7 mouse cellular contexts compared by ENCODE assay signal in genomic region chrX:103185781-103186430, GRCm38 (mm10). TPM values are rescaled to one million over a fixed set of nuclear protein-coding genes. Genes with fewer than 3 reads are reported as not detected.
DNase-seq lines count a peak whose midpoint lies in the region; ATAC-seq and TF ChIP-seq lines count a peak whose summit lies in the region.

No protein-coding gene starts in this region.

- H3K4me3 ChIP-seq in left cerebral cortex, adult 2 months: peak overlapping the region; percentile 55
- peak overlapping the region; percentile 41 for H3K4me3 ChIP-seq in embryonic facial prominence, embryonic 14.5 days (ENCODE audit: low read depth, low read length)
- peak overlapping the region; percentile 32 for H3K4me3 ChIP-seq in intestine, embryonic 15.5 days (replicated peaks)
- H3K4me3 ChIP-seq in neural tube, embryonic 13.5 days: peak overlapping the region; percentile 52

- peak in 1 of 2 experiments; percentile 9 for DNase-seq in left cerebral cortex, adult 2 months (ENCODE audit: extremely low spot score in 1 of 2, low spot score in 2 of 2)
- DNase-seq in left cerebral cortex, postnatal 10 days (ENCODE audit: extremely low spot score in 1 of 2, low spot score in 2 of 2): no peak
- DNase-seq in embryonic facial prominence, embryonic 14.5 days (ENCODE audit: low spot score): peak; percentile 0
- DNase-seq in gastrocnemius, adult 18-20 months (ENCODE audit: low spot score): no peak

- intact Hi-C loops in left cerebral cortex, adult 2 months (cut with DNase I): no loop called here
- intact Hi-C loops in left cerebral cortex, postnatal 10 days (cut with DNase I): loop anchor here (10.0 kb wide), 1 partner anchor 231 kb away; no protein-coding TSS in a partner anchor

- ATAC-seq in embryonic facial prominence, embryonic 14.5 days (ENCODE audit: low read depth): no peak; the same call in 1 of the 2 replicates
- ATAC-seq in intestine, embryonic 15.5 days: no peak
- peak; percentile 57 for ATAC-seq in neural tube, embryonic 13.5 days (ENCODE audit: low read depth)
- ATAC-seq in CD4-positive, CD25-positive, alpha-beta regulatory T cell, adult 4 months: no peak

- H3K27ac ChIP-seq in left cerebral cortex, adult 2 months: peak overlapping the region; percentile 91
- no peak overlapping the region for H3K27ac ChIP-seq in embryonic facial prominence, embryonic 14.5 days (replicated peaks; ENCODE audit: low read depth, low read length)
- H3K27ac ChIP-seq in intestine, embryonic 15.5 days: no peak overlapping the region
- peak overlapping the region; percentile 94 for H3K27ac ChIP-seq in neural tube, embryonic 13.5 days (replicated peaks)

- no peaks in the 10 kb centered on the region for H3K36me3 ChIP-seq in embryonic facial prominence, embryonic 14.5 days (ENCODE audit: control insufficient read depth, insufficient read depth, low read length)
- no peaks in the 10 kb centered on the region for H3K36me3 ChIP-seq in intestine, embryonic 15.5 days
- no peaks in the 10 kb centered on the region for H3K36me3 ChIP-seq in neural tube, embryonic 13.5 days

- TF ChIP-seq CTCF in left cerebral cortex, adult 2 months (IDR thresholded peaks at IDR 0.05): no peak

- H3K4me1 ChIP-seq in embryonic facial prominence, embryonic 14.5 days (ENCODE audit: control insufficient read depth, insufficient read depth, low read length): no peaks in the 10 kb centered on the region
- no peaks in the 10 kb centered on the region for H3K4me1 ChIP-seq in intestine, embryonic 15.5 days (replicated peaks)
- H3K4me1 ChIP-seq in neural tube, embryonic 13.5 days (replicated peaks): no peaks in the 10 kb centered on the region

- WGBS in embryonic facial prominence, embryonic 14.5 days: 24% methylated on average over 20 of the region's 20 CpGs
- 17% methylated on average over 20 of the region's 20 CpGs for WGBS in intestine, embryonic 15.5 days
- WGBS in neural tube, embryonic 13.5 days: 17% methylated on average over 20 of the region's 20 CpGs

- peaks cover 17% of the 10 kb centered on the region for H3K27me3 ChIP-seq in embryonic facial prominence, embryonic 14.5 days (replicated peaks; ENCODE audit: control insufficient read depth, insufficient read depth, low read length)
- H3K27me3 ChIP-seq in intestine, embryonic 15.5 days (replicated peaks): peaks cover 5% of the 10 kb centered on the region; the same call in 1 of the 2 replicates
- H3K27me3 ChIP-seq in neural tube, embryonic 13.5 days: peaks cover 58% of the 10 kb centered on the region

- H3K4me2 ChIP-seq in embryonic facial prominence, embryonic 14.5 days (ENCODE audit: low read depth, low read length): peak overlapping the region; percentile 58
- peak overlapping the region; percentile 61 for H3K4me2 ChIP-seq in intestine, embryonic 15.5 days (replicated peaks)
- H3K4me2 ChIP-seq in neural tube, embryonic 13.5 days: peak overlapping the region; percentile 51

- no peaks in the 10 kb centered on the region for H3K9me3 ChIP-seq in embryonic facial prominence, embryonic 14.5 days (ENCODE audit: control insufficient read depth, low read length)
- no peaks in the 10 kb centered on the region for H3K9me3 ChIP-seq in intestine, embryonic 15.5 days
- no peaks in the 10 kb centered on the region for H3K9me3 ChIP-seq in neural tube, embryonic 13.5 days

- H3K9ac ChIP-seq in embryonic facial prominence, embryonic 14.5 days (ENCODE audit: low read depth, low read length): peak overlapping the region; percentile 41
- 0 out of 2 replicates have a peak overlapping the region, but pooled peaks have one; percentile 28 for H3K9ac ChIP-seq in intestine, embryonic 15.5 days
- H3K9ac ChIP-seq in neural tube, embryonic 13.5 days: peak overlapping the region; percentile 78

RNA-seq across cellular contexts. Expression of gene Nap1l2, which starts 0.5 kb away (rescaled TPM):
- 100 to 1,000 TPM in 1 of 2 experiments, 10 to 100 TPM in 1; 89.4 to 104 TPM for total RNA-seq in left cerebral cortex, adult 2 months (2021)
- 10 to 100 TPM; 80.0 to 82.2 TPM for total RNA-seq in left cerebral cortex, postnatal 10 days (2021)
- 2.3 and 3.3 TPM in 2 replicates for polyA plus RNA-seq in embryonic facial prominence, embryonic 14.5 days (2014; fragmentation: Nextera tagmentation; extraction: Ambion mirVana)
- 2.6 and 2.8 TPM in 2 replicates for polyA plus RNA-seq in intestine, embryonic 15.5 days (2015; fragmentation: Nextera tagmentation; extraction: Ambion mirVana)
- polyA plus RNA-seq in neural tube, embryonic 13.5 days (2015; fragmentation: Nextera tagmentation; extraction: Ambion mirVana): 88.9 and 93.2 TPM in 2 replicates
- not detected for polyA plus RNA-seq in CD4-positive, CD25-positive, alpha-beta regulatory T cell, adult 4 months (2017; shearing (Covaris generic))
- total RNA-seq in gastrocnemius, adult 18-20 months (2021): not detected

Comparison
In these comparisons a context has a peak if more than half of its experiments do, and no peak if none do; other contexts are left out.
1. H3K27ac ChIP-seq: peak in left cerebral cortex, adult 2 months (single experiment) and neural tube, embryonic 13.5 days (single experiment); none in embryonic facial prominence, embryonic 14.5 days (single experiment) and intestine, embryonic 15.5 days (single experiment).
2. H3K9ac ChIP-seq: peak in every context shown above with its lines; median percentile 78 in neural tube, embryonic 13.5 days; 41 in embryonic facial prominence, embryonic 14.5 days; 28 in intestine, embryonic 15.5 days.
3. RNA of gene Nap1l2, which starts 0.5 kb away (polyA plus RNA-seq): 88.9 to 93.2 TPM in neural tube, embryonic 13.5 days; 2.3 to 3.3 TPM in embryonic facial prominence, embryonic 14.5 days, 2.6 to 2.8 TPM in intestine, embryonic 15.5 days and not detected in CD4-positive, CD25-positive, alpha-beta regulatory T cell, adult 4 months; every median in the first group is over 10 times any median in the second.
4. Peak in every context shown above with its lines, with median percentiles within 50 percentile points of each other: H3K4me3 ChIP-seq and H3K4me2 ChIP-seq.